Mouse (Mus musculus): ENCODE data around the gene Pak1.
A peak's percentile ranks its signal among the peaks of the same experiment; 100 is the strongest.

DNA sequence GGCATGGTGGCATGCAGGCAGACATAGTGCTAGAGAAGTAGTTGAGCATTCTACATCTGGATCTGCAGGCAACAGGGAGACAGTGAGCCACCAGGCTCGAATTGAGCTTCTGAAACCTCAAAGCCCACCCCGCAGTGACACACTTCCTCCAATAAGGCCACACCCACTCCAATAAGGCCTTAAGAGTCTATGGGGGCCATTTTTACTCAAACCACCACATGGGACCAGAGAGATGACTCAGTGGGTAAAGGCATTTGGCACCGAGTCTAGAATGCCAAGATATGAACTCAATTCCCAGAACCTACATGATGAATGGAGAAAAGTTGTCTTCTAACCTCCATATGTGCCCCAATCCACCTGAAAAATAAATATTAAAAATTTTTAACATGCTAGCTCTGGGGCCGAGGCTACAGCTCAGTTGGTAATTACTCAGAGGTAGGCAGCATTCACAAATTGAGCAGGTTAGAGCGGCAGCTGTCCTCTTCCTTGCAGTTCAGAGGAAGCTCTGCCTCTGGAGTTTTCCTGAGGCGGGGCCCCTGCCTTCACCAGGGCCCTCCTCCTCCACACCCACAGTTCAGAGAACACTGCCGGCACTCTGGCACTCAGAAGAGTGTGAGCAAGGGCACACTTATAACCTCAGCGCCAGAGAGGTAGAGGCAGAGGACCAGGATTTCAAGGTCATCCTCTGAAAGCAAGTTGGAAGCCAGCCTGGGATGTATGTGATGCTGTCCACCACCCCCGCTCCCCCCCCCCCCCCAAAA is 21.8 kb upstream of the Pak1 start:
- TF ChIP-seq GABPA (IDR thresholded peaks at IDR 0.05; ENCODE audit: low read depth, low read length) = no peak
- no peak for TF ChIP-seq MAX (IDR thresholded peaks at IDR 0.05; ENCODE audit: low read length)
- TF ChIP-seq USF1 (IDR thresholded peaks at IDR 0.05; ENCODE audit: low read depth, low read length) = no peak
- TF ChIP-seq CTCF (IDR thresholded peaks at IDR 0.05 in 2 of 3, conservative IDR thresholded peaks at IDR 0.05 in 1 of 3; ENCODE audit: control insufficient read depth in 1 of 3, insufficient read depth in 1 of 3, low read depth in 2 of 3, low read length in 3 of 3, poor library complexity in 1 of 3, severe bottlenecking in 1 of 3) = no peak
- TF ChIP-seq RAD21 (IDR thresholded peaks at IDR 0.05; ENCODE audit: low read depth, low read length) = no peak
- no peak for TF ChIP-seq MYB (IDR thresholded peaks at IDR 0.05; ENCODE audit: low read depth, low read length)
- no peak for TF ChIP-seq POLR2AphosphoS2 (IDR thresholded peaks at IDR 0.05; ENCODE audit: low read length)
- no peak for TF ChIP-seq ZNF384 (IDR thresholded peaks at IDR 0.05; ENCODE audit: low read depth, low read length)
- no peak for TF ChIP-seq NRF1 (IDR thresholded peaks at IDR 0.05; ENCODE audit: insufficient read depth, low read depth, low read length, poor library complexity, severe bottlenecking)
- no peak; a peak in 1 of 4 replicates for TF ChIP-seq POLR2A (IDR thresholded peaks at IDR 0.05; ENCODE audit: control insufficient read depth in 1 of 2, insufficient read depth in 1 of 2, low read depth in 1 of 2, low read length in 2 of 2, poor library complexity in 1 of 2)
- no peak for TF ChIP-seq EP300 (IDR thresholded peaks at IDR 0.05; ENCODE audit: low read depth in 1 of 2, low read length in 2 of 2)
- 0 out of 2 replicates have a peak, but pooled peaks have one; percentile 5 for TF ChIP-seq SIN3A (IDR thresholded peaks at IDR 0.05; ENCODE audit: low read length)
